Mouse (Mus musculus): ENCODE data around the gene Apoo. TPM values are rescaled to one million over a fixed set of nuclear protein-coding genes. Genes with fewer than 3 reads are reported as not detected.

The Apoo gene
- polyA plus RNA-seq (2014; fragmentation: Illumina TruSeq; extraction: RNeasy Lipid Tissue Mini Kit (QIAGEN cat#74804); ENCODE audit: low read depth, low replicate concordance) = 62.4 TPM

DNA sequence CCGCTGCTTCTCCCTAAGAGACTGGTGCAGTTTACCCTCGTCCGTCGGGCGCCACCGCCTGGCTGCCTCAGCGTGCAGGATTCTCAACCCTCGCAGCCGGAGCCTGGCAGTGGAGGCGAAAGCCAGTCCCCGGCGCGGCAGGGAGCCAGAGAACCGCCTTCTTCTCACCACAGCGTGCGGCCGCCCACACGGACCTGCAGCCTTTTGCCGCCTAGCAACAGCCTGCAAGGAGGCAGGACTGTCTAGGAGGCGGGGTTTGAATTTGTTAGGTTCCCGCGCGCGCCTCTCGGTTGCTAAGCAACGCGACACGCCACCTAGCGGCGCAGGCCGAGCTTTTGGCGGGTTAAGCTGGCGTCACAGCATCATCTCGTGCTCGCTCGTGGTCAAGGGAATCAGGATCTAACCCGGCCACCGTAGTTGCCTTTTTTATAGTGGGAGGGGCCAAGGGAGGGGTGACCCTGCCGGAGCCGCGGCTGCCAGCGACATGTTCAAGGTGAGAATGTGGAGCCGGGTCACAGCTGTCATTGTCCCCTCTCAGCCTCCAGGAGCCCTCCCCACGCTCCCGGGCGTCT, at the start of gene Apoo, which contains the start of gene Fam90a1b:
Gene Apoo (plus strand): TSS at position 448 of the 572 bp plus-strand sequence.
Gene Fam90a1b (minus strand): TSS at position 108 of the 572 bp plus-strand sequence.

Other genes with a start within 250 kb of the Apoo start
- 17.7 TPM for gene Zfx, start 243.4 kb upstream of the Apoo start, polyA plus RNA-seq (2014; fragmentation: Illumina TruSeq; extraction: RNeasy Lipid Tissue Mini Kit (QIAGEN cat#74804); ENCODE audit: low read depth, low replicate concordance)
- gene Eif2s3x, start 154.3 kb upstream of the Apoo start, polyA plus RNA-seq (2014; fragmentation: Illumina TruSeq; extraction: RNeasy Lipid Tissue Mini Kit (QIAGEN cat#74804); ENCODE audit: low read depth, low replicate concordance) = 16.9 TPM
- 31.0 TPM for gene Klhl15, start 132.5 kb upstream of the Apoo start, polyA plus RNA-seq (2014; fragmentation: Illumina TruSeq; extraction: RNeasy Lipid Tissue Mini Kit (QIAGEN cat#74804); ENCODE audit: low read depth, low replicate concordance)
- 9.1 TPM for gene Fam90a1b, start 340 bp upstream of the Apoo start, polyA plus RNA-seq (2014; fragmentation: Illumina TruSeq; extraction: RNeasy Lipid Tissue Mini Kit (QIAGEN cat#74804); ENCODE audit: low read depth, low replicate concordance)
- gene Maged1, start 175.0 kb downstream of the Apoo start, polyA plus RNA-seq (2014; fragmentation: Illumina TruSeq; extraction: RNeasy Lipid Tissue Mini Kit (QIAGEN cat#74804); ENCODE audit: low read depth, low replicate concordance) = 62.9 TPM